Mouse (Mus musculus): ENCODE measurements around the gene Dcun1d4. TPM values are rescaled to one million over a fixed set of nuclear protein-coding genes. Genes with fewer than 3 reads are reported as not detected.

The Dcun1d4 gene
- polyA plus RNA-seq, 1 experiment from 2014 or later: 20.3 TPM

GRCm38 (mm10) chr5:73502422-73502821 lies 21.6 kb downstream of the Dcun1d4 start:
- Histone ChIP-seq H3K36me3 (ENCODE audit: control insufficient read depth, insufficient read depth, low read length) (no peaks in the 10 kb centered on the region), H3K4me3 (ENCODE audit: control insufficient read depth in 1 of 2, insufficient read depth in 1 of 2, low read depth in 1 of 2, low read length in 2 of 2) (no peak overlapping the region), H3K4me1 (ENCODE audit: control insufficient read depth in 2 of 2, insufficient read depth in 2 of 2, low read length in 2 of 2) (peaks cover 27 to 37% of the 10 kb centered on the region in 2 experiments), H3K27me3 (ENCODE audit: control insufficient read depth, insufficient read depth, low read length) (no peaks in the 10 kb centered on the region), H3K9ac (ENCODE audit: low read length) (no peak overlapping the region; the same call in 1 of the 2 replicates), H3K9me3 (ENCODE audit: control insufficient read depth, low read length) (no peaks in the 10 kb centered on the region), H3K4me2 (ENCODE audit: low read length) (no peak overlapping the region), H3K27ac (replicated peaks in 1 of 2; ENCODE audit: control insufficient read depth in 1 of 2, insufficient read depth in 1 of 2, low read depth in 2 of 2, low read length in 2 of 2) (peak overlapping the region in 1 of 2 experiments; percentile 57; a peak in 1 of 4 replicates)
- no peak for ATAC-seq (ENCODE audit: insufficient number of reproducible peaks, insufficient read depth, low FRiP score, low read depth)
- WGBS: 81% methylated on average over 9 of the region's 9 CpGs

GRCm38 (mm10) chr5:73503015-73503757 lies 22.4 kb downstream of the Dcun1d4 start:
- Histone ChIP-seq H3K27me3 (ENCODE audit: control insufficient read depth, insufficient read depth, low read length) (no peaks in the 10 kb centered on the region), H3K4me2 (ENCODE audit: low read length) (no peak overlapping the region), H3K9ac (ENCODE audit: low read length) (no peak overlapping the region), H3K4me3 (ENCODE audit: control insufficient read depth in 1 of 2, insufficient read depth in 1 of 2, low read depth in 1 of 2, low read length in 2 of 2) (no peak overlapping the region), H3K9me3 (ENCODE audit: control insufficient read depth, low read length) (no peaks in the 10 kb centered on the region), H3K4me1 (ENCODE audit: control insufficient read depth in 2 of 2, insufficient read depth in 2 of 2, low read length in 2 of 2) (peaks cover 27 to 37% of the 10 kb centered on the region in 2 experiments), H3K36me3 (ENCODE audit: control insufficient read depth, insufficient read depth, low read length) (no peaks in the 10 kb centered on the region), H3K27ac (replicated peaks in 1 of 2; ENCODE audit: control insufficient read depth in 1 of 2, insufficient read depth in 1 of 2, low read depth in 2 of 2, low read length in 2 of 2) (peak overlapping the region; percentile 53 to 57; a peak in 3 of 4 replicates)
- 45% methylated on average over 12 of the region's 12 CpGs for WGBS
- peak; percentile 25; the same call in 1 of the 2 replicates for ATAC-seq (ENCODE audit: insufficient number of reproducible peaks, insufficient read depth, low FRiP score, low read depth)

GRCm38 (mm10) chr5:73511074-73511473 lies 30.3 kb downstream of the Dcun1d4 start:
- Histone ChIP-seq H3K36me3 (ENCODE audit: control insufficient read depth, insufficient read depth, low read length) (0 out of 2 replicates have a peak, but pooled peaks cover 8% of the 10 kb centered on the region), H3K9me3 (ENCODE audit: control insufficient read depth, low read length) (no peaks in the 10 kb centered on the region), H3K27me3 (ENCODE audit: control insufficient read depth, insufficient read depth, low read length) (no peaks in the 10 kb centered on the region), H3K4me3 (ENCODE audit: control insufficient read depth in 1 of 2, insufficient read depth in 1 of 2, low read depth in 1 of 2, low read length in 2 of 2) (no peak overlapping the region), H3K9ac (ENCODE audit: low read length) (no peak overlapping the region), H3K27ac (replicated peaks in 1 of 2; ENCODE audit: control insufficient read depth in 1 of 2, insufficient read depth in 1 of 2, low read depth in 2 of 2, low read length in 2 of 2) (0 out of 4 replicates have a peak overlapping the region, but pooled peaks of 1 of the 2 experiments have one; percentile 38), H3K4me1 (ENCODE audit: control insufficient read depth in 2 of 2, insufficient read depth in 2 of 2, low read length in 2 of 2) (peaks cover 16 to 35% of the 10 kb centered on the region in 2 experiments; a peak in 3 of 4 replicates), H3K4me2 (ENCODE audit: low read length) (no peak overlapping the region)
- no peak for ATAC-seq (ENCODE audit: insufficient number of reproducible peaks, insufficient read depth, low FRiP score, low read depth)
- WGBS: 90% methylated on average over 14 of the region's 14 CpGs

GRCm38 (mm10) chr5:73512241-73512640 lies 31.4 kb downstream of the Dcun1d4 start:
- 89% methylated on average over 1 of the region's 1 CpGs for WGBS
- Histone ChIP-seq H3K4me2 (ENCODE audit: low read length) (no peak overlapping the region), H3K36me3 (ENCODE audit: control insufficient read depth, insufficient read depth, low read length) (0 out of 2 replicates have a peak, but pooled peaks cover 8% of the 10 kb centered on the region), H3K27ac (replicated peaks in 1 of 2; ENCODE audit: control insufficient read depth in 1 of 2, insufficient read depth in 1 of 2, low read depth in 2 of 2, low read length in 2 of 2) (no peak overlapping the region), H3K27me3 (ENCODE audit: control insufficient read depth, insufficient read depth, low read length) (no peaks in the 10 kb centered on the region), H3K9ac (ENCODE audit: low read length) (no peak overlapping the region), H3K4me1 (ENCODE audit: control insufficient read depth in 2 of 2, insufficient read depth in 2 of 2, low read length in 2 of 2) (peaks cover 16 to 31% of the 10 kb centered on the region in 2 experiments; a peak in 3 of 4 replicates), H3K4me3 (ENCODE audit: control insufficient read depth in 1 of 2, insufficient read depth in 1 of 2, low read depth in 1 of 2, low read length in 2 of 2) (no peak overlapping the region), H3K9me3 (ENCODE audit: control insufficient read depth, low read length) (no peaks in the 10 kb centered on the region)
- ATAC-seq (ENCODE audit: insufficient number of reproducible peaks, insufficient read depth, low FRiP score, low read depth): no peak

GRCm38 (mm10) chr5:73512661-73513060 lies 31.9 kb downstream of the Dcun1d4 start:
- Histone ChIP-seq H3K27ac (replicated peaks in 1 of 2; ENCODE audit: control insufficient read depth in 1 of 2, insufficient read depth in 1 of 2, low read depth in 2 of 2, low read length in 2 of 2) (no peak overlapping the region), H3K4me3 (ENCODE audit: control insufficient read depth in 1 of 2, insufficient read depth in 1 of 2, low read depth in 1 of 2, low read length in 2 of 2) (no peak overlapping the region), H3K4me1 (ENCODE audit: control insufficient read depth in 2 of 2, insufficient read depth in 2 of 2, low read length in 2 of 2) (peaks cover 16 to 31% of the 10 kb centered on the region in 2 experiments; a peak in 3 of 4 replicates), H3K9ac (ENCODE audit: low read length) (no peak overlapping the region), H3K9me3 (ENCODE audit: control insufficient read depth, low read length) (no peaks in the 10 kb centered on the region), H3K36me3 (ENCODE audit: control insufficient read depth, insufficient read depth, low read length) (0 out of 2 replicates have a peak, but pooled peaks cover 8% of the 10 kb centered on the region), H3K27me3 (ENCODE audit: control insufficient read depth, insufficient read depth, low read length) (no peaks in the 10 kb centered on the region), H3K4me2 (ENCODE audit: low read length) (no peak overlapping the region)
- ATAC-seq (ENCODE audit: insufficient number of reproducible peaks, insufficient read depth, low FRiP score, low read depth): no peak
- WGBS: 92% methylated on average over 9 of the region's 9 CpGs

GRCm38 (mm10) chr5:73514202-73514601 lies 33.4 kb downstream of the Dcun1d4 start:
- no peaks in the 10 kb centered on the region for H3K27me3 ChIP-seq (ENCODE audit: control insufficient read depth, insufficient read depth, low read length)
- no peak for ATAC-seq (ENCODE audit: insufficient number of reproducible peaks, insufficient read depth, low FRiP score, low read depth)

GRCm38 (mm10) chr5:73517299-73517698 lies 36.5 kb downstream of the Dcun1d4 start:
- 96% methylated on average over 5 of the region's 5 CpGs for WGBS
- no peaks in the 10 kb centered on the region for H3K27me3 ChIP-seq (ENCODE audit: control insufficient read depth, insufficient read depth, low read length)

More at GRCm38 (mm10) chr5:73514202-73514601, 33.4 kb downstream of the Dcun1d4 start:
- H3K4me2 ChIP-seq (ENCODE audit: low read length): no peak overlapping the region
- H3K27ac ChIP-seq (replicated peaks in 1 of 2; ENCODE audit: control insufficient read depth in 1 of 2, insufficient read depth in 1 of 2, low read depth in 2 of 2, low read length in 2 of 2): no peak overlapping the region
- no peaks in the 10 kb centered on the region for H3K9me3 ChIP-seq (ENCODE audit: control insufficient read depth, low read length)
- peaks cover 16 to 31% of the 10 kb centered on the region in 2 experiments; a peak in 3 of 4 replicates for H3K4me1 ChIP-seq (ENCODE audit: control insufficient read depth in 2 of 2, insufficient read depth in 2 of 2, low read length in 2 of 2)
- no peak overlapping the region for H3K4me3 ChIP-seq (ENCODE audit: control insufficient read depth in 1 of 2, insufficient read depth in 1 of 2, low read depth in 1 of 2, low read length in 2 of 2)
- no peak overlapping the region for H3K9ac ChIP-seq (ENCODE audit: low read length)
- 87% methylated on average over 2 of the region's 2 CpGs for WGBS
- 0 out of 2 replicates have a peak, but pooled peaks cover 8% of the 10 kb centered on the region for H3K36me3 ChIP-seq (ENCODE audit: control insufficient read depth, insufficient read depth, low read length)

More at GRCm38 (mm10) chr5:73517299-73517698, 36.5 kb downstream of the Dcun1d4 start:
- Histone ChIP-seq H3K4me3 (ENCODE audit: control insufficient read depth in 1 of 2, insufficient read depth in 1 of 2, low read depth in 1 of 2, low read length in 2 of 2) (no peak overlapping the region), H3K9ac (ENCODE audit: low read length) (no peak overlapping the region), H3K27ac (replicated peaks in 1 of 2; ENCODE audit: control insufficient read depth in 1 of 2, insufficient read depth in 1 of 2, low read depth in 2 of 2, low read length in 2 of 2) (no peak overlapping the region), H3K4me1 (ENCODE audit: control insufficient read depth in 2 of 2, insufficient read depth in 2 of 2, low read length in 2 of 2) (peaks cover 0 to 1% of the 10 kb centered on the region in 2 experiments; a peak in 1 of 4 replicates), H3K9me3 (ENCODE audit: control insufficient read depth, low read length) (no peaks in the 10 kb centered on the region), H3K4me2 (ENCODE audit: low read length) (no peak overlapping the region), H3K36me3 (ENCODE audit: control insufficient read depth, insufficient read depth, low read length) (peaks cover 13% of the 10 kb centered on the region; the same call in 1 of the 2 replicates)
- ATAC-seq (ENCODE audit: insufficient number of reproducible peaks, insufficient read depth, low FRiP score, low read depth): no peak
